Mouse (Mus musculus): ENCODE results near the gene Hoga1. TPM values are rescaled to one million over a fixed set of nuclear protein-coding genes. Genes with fewer than 3 reads are reported as not detected.

Hoga1 gene
- total and polyA plus RNA-seq, 3 experiments = not detected

DNA sequence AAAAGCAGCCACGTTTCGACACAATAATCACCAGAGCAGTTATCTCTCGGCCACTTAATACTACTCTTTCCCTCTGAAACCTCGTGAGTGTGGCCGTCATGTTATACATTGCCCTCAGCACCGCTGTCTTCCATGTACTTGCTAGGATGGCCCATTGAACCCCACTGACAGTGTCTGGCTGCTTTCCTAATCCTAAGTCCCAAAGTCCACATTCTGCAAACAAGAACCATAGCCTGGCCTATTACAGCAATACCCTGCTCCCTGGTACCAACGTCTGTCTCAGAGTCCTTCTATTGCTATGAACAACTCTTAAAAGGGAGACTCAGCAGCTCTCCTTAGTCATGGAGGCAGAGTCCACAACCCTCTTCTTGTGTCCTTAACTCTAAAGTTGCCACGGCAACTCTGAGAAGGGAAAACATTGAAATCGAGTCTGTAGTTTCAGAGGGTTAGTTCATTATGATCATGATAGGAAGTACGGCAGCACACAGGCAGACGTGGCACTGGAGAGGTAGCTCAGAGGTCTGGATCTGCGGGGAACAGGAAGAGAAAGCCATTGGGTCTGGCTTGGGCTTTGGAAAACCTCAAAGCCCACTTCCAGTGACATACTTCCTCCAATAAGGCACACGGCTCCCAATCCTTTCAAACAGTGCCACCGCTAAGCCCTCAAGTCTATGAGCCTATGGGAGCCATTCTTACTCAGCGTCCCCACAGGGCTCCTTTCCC is 26.6 kb downstream of the Hoga1 start:
- peaks cover 13% of the 10 kb centered on the region; the same call in 1 of the 2 replicates for H3K27me3 ChIP-seq (ENCODE audit: insufficient read depth, low read length)
- H3K36me3 ChIP-seq (replicated peaks) = no peaks in the 10 kb centered on the region
- no peaks in the 10 kb centered on the region for H3K9me3 ChIP-seq (replicated peaks)
- no peak overlapping the region for H3K4me3 ChIP-seq (ENCODE audit: low read depth, low read length)
- DNase-seq (ENCODE audit: low spot score) = no peak
- H3K4me1 ChIP-seq (ENCODE audit: insufficient read depth, low read depth, low read length) = no peaks in the 10 kb centered on the region
- TF ChIP-seq POLR2AphosphoS5 (IDR thresholded peaks at IDR 0.05; ENCODE audit: insufficient replicate concordance, low read depth, low read length) (no peak), TAL1 (conservative IDR thresholded peaks at IDR 0.05; ENCODE audit: low read depth, low read length) (no peak), CTCF (IDR thresholded peaks at IDR 0.05; ENCODE audit: low read depth, low read length) (no peak), GATA1 (IDR thresholded peaks at IDR 0.05; ENCODE audit: borderline replicate concordance, low read length) (no peak), GATA2 (IDR thresholded peaks at IDR 0.05; ENCODE audit: borderline replicate concordance, low read depth, low read length) (no peak)
- ATAC-seq (ENCODE audit: extremely low read depth, insufficient number of reproducible peaks, low FRiP score, poor library complexity, severe bottlenecking) = no peak

GRCm38 (mm10) chr19:42072802-42073201 is 27.4 kb downstream of the Hoga1 start:
- TF ChIP-seq GATA2 (IDR thresholded peaks at IDR 0.05; ENCODE audit: borderline replicate concordance, low read depth, low read length) (no peak), POLR2AphosphoS5 (IDR thresholded peaks at IDR 0.05; ENCODE audit: insufficient replicate concordance, low read depth, low read length) (no peak), GATA1 (IDR thresholded peaks at IDR 0.05; ENCODE audit: borderline replicate concordance, low read length) (no peak), TAL1 (conservative IDR thresholded peaks at IDR 0.05; ENCODE audit: low read depth, low read length) (no peak), CTCF (IDR thresholded peaks at IDR 0.05; ENCODE audit: low read depth, low read length) (no peak)
- Histone ChIP-seq H3K4me1 (ENCODE audit: insufficient read depth, low read depth, low read length) (no peaks in the 10 kb centered on the region), H3K9me3 (replicated peaks) (no peaks in the 10 kb centered on the region), H3K36me3 (replicated peaks) (no peaks in the 10 kb centered on the region), H3K27me3 (ENCODE audit: insufficient read depth, low read length) (peaks cover 13% of the 10 kb centered on the region; the same call in 1 of the 2 replicates), H3K4me3 (ENCODE audit: low read depth, low read length) (no peak overlapping the region)
- no peak for ATAC-seq (ENCODE audit: extremely low read depth, insufficient number of reproducible peaks, low FRiP score, poor library complexity, severe bottlenecking)
- DNase-seq (ENCODE audit: low spot score) = no peak

GRCm38 (mm10) chr19:42075051-42075450 is 29.6 kb downstream of the Hoga1 start:
- H3K36me3 ChIP-seq (replicated peaks) = no peaks in the 10 kb centered on the region
- ATAC-seq (ENCODE audit: extremely low read depth, insufficient number of reproducible peaks, low FRiP score, poor library complexity, severe bottlenecking) (no peak), DNase-seq (ENCODE audit: low spot score) (no peak)
- H3K27me3 ChIP-seq (ENCODE audit: insufficient read depth, low read length) = peaks cover 5% of the 10 kb centered on the region; the same call in 1 of the 2 replicates
- H3K4me1 ChIP-seq (ENCODE audit: insufficient read depth, low read depth, low read length) = no peaks in the 10 kb centered on the region
- no peaks in the 10 kb centered on the region for H3K9me3 ChIP-seq (replicated peaks)
- no peak for TF ChIP-seq TAL1 (conservative IDR thresholded peaks at IDR 0.05; ENCODE audit: low read depth, low read length)
- no peak for TF ChIP-seq CTCF (IDR thresholded peaks at IDR 0.05; ENCODE audit: low read depth, low read length)
- TF ChIP-seq POLR2AphosphoS5 (IDR thresholded peaks at IDR 0.05; ENCODE audit: insufficient replicate concordance, low read depth, low read length) = no peak
- TF ChIP-seq GATA1 (IDR thresholded peaks at IDR 0.05; ENCODE audit: borderline replicate concordance, low read length) = no peak
- no peak overlapping the region for H3K4me3 ChIP-seq (ENCODE audit: low read depth, low read length)

- no peak for ATAC-seq (ENCODE audit: extremely low read depth, insufficient number of reproducible peaks, low FRiP score, poor library complexity, severe bottlenecking)
- Histone ChIP-seq H3K27me3 (ENCODE audit: insufficient read depth, low read length) (peaks cover 8% of the 10 kb centered on the region; the same call in 1 of the 2 replicates), H3K4me1 (ENCODE audit: insufficient read depth, low read depth, low read length) (no peaks in the 10 kb centered on the region), H3K9me3 (replicated peaks) (no peaks in the 10 kb centered on the region), H3K4me3 (ENCODE audit: low read depth, low read length) (no peak overlapping the region), H3K36me3 (replicated peaks) (no peaks in the 10 kb centered on the region)
- no peak for DNase-seq (ENCODE audit: low spot score)
- TF ChIP-seq CTCF (IDR thresholded peaks at IDR 0.05; ENCODE audit: low read depth, low read length) (no peak), GATA2 (IDR thresholded peaks at IDR 0.05; ENCODE audit: borderline replicate concordance, low read depth, low read length) (no peak), POLR2AphosphoS5 (IDR thresholded peaks at IDR 0.05; ENCODE audit: insufficient replicate concordance, low read depth, low read length) (no peak), GATA1 (IDR thresholded peaks at IDR 0.05; ENCODE audit: borderline replicate concordance, low read length) (no peak), TAL1 (conservative IDR thresholded peaks at IDR 0.05; ENCODE audit: low read depth, low read length) (no peak)
Observed at GRCm38 (mm10) chr19:42075992-42076391, 30.6 kb downstream of the Hoga1 start.

DNA sequence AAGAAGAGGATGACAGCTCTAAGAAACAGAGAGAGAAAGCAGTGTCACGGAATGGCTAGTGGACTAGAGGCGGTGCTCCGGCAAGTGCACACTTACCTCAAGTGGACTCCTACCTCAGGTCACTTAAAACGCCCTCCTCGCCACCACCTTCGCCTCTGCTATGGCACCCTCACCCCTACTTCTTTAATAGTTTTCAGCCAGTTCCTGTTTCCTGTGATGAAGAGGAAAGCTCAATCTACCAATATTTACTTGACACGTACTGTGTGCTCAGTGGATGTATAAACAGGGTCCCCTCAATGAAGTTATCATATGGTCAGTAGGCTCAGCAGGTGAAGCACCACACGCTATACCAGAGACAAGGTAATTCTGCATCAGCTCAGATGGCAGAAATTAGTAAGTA is 33.2 kb downstream of the Hoga1 start:
- H3K4me3 ChIP-seq (ENCODE audit: low read depth, low read length) = no peak overlapping the region
- no peak for ATAC-seq (ENCODE audit: extremely low read depth, insufficient number of reproducible peaks, low FRiP score, poor library complexity, severe bottlenecking)

GRCm38 (mm10) chr19:42079006-42079405 is 33.6 kb downstream of the Hoga1 start:
- no peak for ATAC-seq (ENCODE audit: extremely low read depth, insufficient number of reproducible peaks, low FRiP score, poor library complexity, severe bottlenecking)
- no peak for DNase-seq (ENCODE audit: low spot score)
- H3K36me3 ChIP-seq (replicated peaks) = no peaks in the 10 kb centered on the region
- H3K4me1 ChIP-seq (ENCODE audit: insufficient read depth, low read depth, low read length) = no peaks in the 10 kb centered on the region
- peaks cover 15% of the 10 kb centered on the region for H3K27me3 ChIP-seq (ENCODE audit: insufficient read depth, low read length)
- no peak for TF ChIP-seq CTCF (IDR thresholded peaks at IDR 0.05; ENCODE audit: low read depth, low read length)
- TF ChIP-seq TAL1 (conservative IDR thresholded peaks at IDR 0.05; ENCODE audit: low read depth, low read length) = no peak
- no peak for TF ChIP-seq GATA1 (IDR thresholded peaks at IDR 0.05; ENCODE audit: borderline replicate concordance, low read length)
- no peak for TF ChIP-seq POLR2AphosphoS5 (IDR thresholded peaks at IDR 0.05; ENCODE audit: insufficient replicate concordance, low read depth, low read length)
- TF ChIP-seq GATA2 (IDR thresholded peaks at IDR 0.05; ENCODE audit: borderline replicate concordance, low read depth, low read length) = no peak
- H3K9me3 ChIP-seq (replicated peaks) = no peaks in the 10 kb centered on the region
- no peak overlapping the region for H3K4me3 ChIP-seq (ENCODE audit: low read depth, low read length)

More for the DNA sequence above, 33.2 kb downstream of the Hoga1 start:
- TF ChIP-seq TAL1 (conservative IDR thresholded peaks at IDR 0.05; ENCODE audit: low read depth, low read length) (no peak), POLR2AphosphoS5 (IDR thresholded peaks at IDR 0.05; ENCODE audit: insufficient replicate concordance, low read depth, low read length) (no peak), GATA2 (IDR thresholded peaks at IDR 0.05; ENCODE audit: borderline replicate concordance, low read depth, low read length) (no peak), GATA1 (IDR thresholded peaks at IDR 0.05; ENCODE audit: borderline replicate concordance, low read length) (no peak), CTCF (IDR thresholded peaks at IDR 0.05; ENCODE audit: low read depth, low read length) (no peak)
- Histone ChIP-seq H3K27me3 (ENCODE audit: insufficient read depth, low read length) (peaks cover 15% of the 10 kb centered on the region), H3K9me3 (replicated peaks) (no peaks in the 10 kb centered on the region), H3K4me1 (ENCODE audit: insufficient read depth, low read depth, low read length) (no peaks in the 10 kb centered on the region), H3K36me3 (replicated peaks) (no peaks in the 10 kb centered on the region)
- no peak for DNase-seq (ENCODE audit: low spot score)

Measured in G1E (cell line).